Mouse (Mus musculus) T-helper 17 cell (primary cell): ENCODE results near the gene Nudt2.
"Not testable (repeated sequence)": the region's sequence is repeated elsewhere in the genome, so short reads cannot be mapped to it uniquely, and the experiment has no call there.

ENCODE experiments used
- in situ Hi-C, 2 experiments: fragments of 300-600 bp; cut with MboI, MseI; formaldehyde crosslinking; loops; 1 replicate in 1 of 2; 2 replicates in 1 of 2; pipeline ENCODE4 v1.15.1; 2025; ENCODE audit warnings: high pct_unique_total_duplicates in 2 of 2

Gene Nudt2

DNA sequence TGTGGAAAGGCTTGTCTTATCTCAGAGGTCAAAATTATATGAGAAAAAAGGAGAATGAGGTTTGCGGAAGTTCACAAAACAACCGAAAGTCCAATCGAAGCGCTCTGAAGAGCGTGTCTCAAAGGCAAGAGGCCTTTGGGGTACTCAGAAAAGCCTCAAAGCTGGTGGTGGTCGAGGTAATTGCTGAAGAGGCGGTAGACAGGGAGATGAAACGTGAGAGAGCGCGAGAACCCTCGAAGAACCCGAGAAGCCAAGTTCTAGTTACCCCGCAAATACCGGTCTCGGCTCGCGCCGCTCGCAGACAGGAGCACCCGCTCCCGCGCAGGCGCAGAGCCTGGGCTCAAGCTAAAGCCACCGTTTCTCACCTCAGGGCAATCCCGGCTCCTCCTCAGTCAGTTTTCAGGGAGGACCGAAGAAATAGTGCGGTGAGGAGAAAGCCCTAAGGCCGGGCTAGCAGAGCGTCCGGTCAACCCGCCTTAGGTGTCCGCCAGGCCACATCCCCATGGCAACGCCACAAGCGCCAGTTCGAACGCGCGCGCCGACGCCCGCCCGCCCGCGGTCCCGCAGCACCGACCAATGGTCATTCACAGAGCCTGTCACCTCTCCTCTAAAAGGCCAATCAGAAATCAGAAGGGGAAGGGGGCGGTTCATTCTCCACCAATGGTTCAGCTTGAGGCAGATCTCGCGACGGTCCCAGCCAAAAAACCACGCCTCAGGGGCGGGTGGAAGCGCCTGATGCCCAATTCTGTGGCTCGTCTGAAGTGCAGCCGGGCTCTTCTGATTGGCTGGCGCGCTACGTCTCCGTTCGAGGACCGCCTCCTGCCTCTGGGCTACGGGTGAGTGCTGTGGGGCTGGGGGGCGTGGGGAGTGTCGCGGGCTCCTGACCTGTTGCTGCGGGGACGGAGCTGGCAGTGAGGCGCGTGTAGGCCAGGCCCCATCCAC, at the start of gene Nudt2, which contains the start of gene Kif24:
Gene Nudt2, plus strand, starts transcription at position 807 of the 942 bp plus-strand sequence.
Gene Kif24, minus strand, starts transcription at position 543 of the 942 bp plus-strand sequence.
- in situ Hi-C loops, result no loop called here

DNA sequence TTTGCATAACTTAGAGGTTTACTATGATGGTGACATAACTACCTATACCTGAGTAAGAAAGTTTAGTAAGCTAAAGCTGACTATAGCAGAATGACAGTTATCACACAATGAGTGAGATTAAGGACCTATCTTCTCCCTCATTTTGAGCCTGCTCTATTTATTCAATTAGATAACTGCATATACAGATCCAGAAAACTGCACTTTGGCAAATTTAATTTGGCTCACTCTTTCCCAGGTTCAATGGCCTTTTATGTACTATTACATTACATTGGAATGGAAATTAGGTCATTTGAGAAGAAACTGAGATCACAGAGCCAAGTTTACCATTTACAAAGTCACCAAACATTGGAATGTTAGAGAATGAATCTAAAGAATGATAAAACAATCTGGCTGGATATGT, 48.0 kb upstream of the Nudt2 start:
- in situ Hi-C loops, result no loop called here

DNA sequence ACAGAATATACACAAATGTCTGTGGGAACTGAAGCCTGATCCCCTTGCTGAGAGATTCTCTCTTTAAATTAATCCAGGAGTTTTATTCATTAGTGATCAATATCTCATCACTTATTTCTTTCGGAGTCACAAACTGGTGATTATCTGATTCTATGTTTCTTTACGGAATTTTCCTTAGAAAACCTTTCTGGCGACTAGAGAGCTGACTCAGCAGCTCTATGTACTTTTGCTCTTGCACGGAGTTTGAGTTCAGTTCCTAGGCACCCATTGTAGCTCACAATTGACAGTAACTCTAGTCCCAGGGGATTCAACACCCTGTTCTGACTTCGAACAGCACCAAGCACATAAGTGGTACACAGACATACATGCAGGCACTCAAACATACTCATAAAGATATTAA, 26.0 kb upstream of the Nudt2 start:
- in situ Hi-C loops, result no loop called here

DNA sequence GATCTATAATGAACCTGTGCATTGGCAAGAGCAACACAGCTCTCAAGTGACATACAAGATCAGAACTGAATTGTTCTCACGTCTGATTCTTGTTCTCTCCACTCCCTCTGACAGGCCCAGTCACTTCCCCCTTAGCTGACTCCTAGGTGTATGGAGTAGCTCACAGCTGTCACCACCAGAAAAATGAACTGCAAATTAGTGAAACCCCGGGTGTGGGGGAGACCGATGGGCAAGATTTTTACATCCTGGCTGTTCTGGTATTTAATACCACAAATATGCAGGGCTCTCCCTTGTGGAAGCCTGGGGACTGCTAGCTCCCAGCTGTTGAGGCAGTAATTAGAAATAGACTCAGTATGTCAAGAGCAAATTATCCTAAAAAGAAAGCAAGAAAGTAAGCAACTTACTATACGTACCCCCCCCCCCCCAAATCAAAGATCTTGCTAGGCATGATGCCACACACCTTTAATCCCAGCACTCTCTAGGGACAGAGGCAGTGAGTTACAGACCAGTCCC, 22.1 kb upstream of the Nudt2 start:
- in situ Hi-C loops, result no loop called here

DNA sequence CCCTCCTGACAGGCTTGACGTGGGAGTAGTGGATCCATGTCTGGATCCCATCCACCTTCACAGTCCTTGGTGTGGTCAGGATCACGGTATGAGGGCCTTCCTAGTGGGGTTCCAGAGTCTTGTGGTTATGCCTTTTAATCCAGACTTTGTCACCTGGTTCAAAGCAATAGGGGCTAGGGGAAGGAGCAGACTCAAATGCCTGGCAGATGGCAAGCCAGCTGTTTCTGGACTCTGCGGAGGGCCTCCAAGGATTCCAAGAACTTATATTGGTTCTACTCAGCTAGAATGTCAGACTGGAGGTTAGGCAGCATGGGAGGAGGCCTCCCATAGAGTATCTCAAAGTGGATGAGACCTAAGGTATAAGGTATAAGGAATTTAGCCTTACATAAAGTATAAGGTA, 17.4 kb upstream of the Nudt2 start:
- in situ Hi-C loops, result no loop called here

DNA sequence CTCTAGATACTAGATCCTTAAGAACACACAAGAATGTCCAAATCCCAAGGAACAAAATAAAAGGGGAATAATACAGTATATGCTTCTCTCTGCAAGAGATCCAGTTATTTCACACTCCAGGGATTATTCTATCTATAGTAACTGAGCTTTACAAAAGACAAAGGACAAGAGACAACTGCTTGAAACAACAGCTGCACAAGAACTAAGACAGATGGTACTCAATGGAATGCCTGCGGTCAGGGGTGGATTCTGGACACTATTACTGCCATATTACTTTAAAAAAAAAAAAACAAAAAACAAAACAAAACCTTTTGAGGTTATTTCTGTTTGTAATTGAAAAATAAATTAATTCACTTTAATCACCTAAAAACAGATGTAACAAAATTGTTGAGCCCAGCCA, 4.3 kb upstream of the Nudt2 start:
- in situ Hi-C loops, result no loop called here

DNA sequence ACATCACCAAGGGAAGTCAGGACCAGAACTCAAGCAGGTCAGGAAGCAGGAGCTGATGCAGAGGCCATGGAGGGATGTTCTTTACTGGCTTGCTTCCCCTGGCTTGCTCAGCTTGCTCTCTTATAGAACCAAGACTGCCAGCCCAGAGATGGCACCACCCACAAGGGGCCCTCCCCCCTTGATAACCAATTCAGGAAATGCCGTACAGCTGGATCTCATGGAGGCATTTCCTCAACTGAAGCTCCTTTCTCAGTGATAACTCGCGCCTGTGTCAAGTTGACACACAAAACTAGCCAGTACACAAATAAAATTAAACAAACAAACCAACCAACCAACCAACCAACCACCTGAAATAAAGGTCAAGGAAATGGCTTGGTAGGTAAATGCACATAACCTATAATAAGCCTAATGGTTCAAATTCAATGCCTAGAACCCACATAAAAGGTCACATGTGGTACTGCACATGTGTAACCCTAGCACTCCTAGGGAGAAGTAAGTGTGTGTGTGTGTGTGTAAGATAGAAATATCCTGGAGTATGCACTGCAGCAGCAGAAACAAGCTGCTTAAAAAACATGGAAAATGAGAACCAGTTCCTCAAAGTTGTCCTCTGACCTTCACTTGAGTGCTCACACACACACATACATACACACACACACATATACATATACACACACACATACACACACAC, 1.8 kb upstream of the Nudt2 start:
- in situ Hi-C loops, result not testable (repeated sequence)

DNA sequence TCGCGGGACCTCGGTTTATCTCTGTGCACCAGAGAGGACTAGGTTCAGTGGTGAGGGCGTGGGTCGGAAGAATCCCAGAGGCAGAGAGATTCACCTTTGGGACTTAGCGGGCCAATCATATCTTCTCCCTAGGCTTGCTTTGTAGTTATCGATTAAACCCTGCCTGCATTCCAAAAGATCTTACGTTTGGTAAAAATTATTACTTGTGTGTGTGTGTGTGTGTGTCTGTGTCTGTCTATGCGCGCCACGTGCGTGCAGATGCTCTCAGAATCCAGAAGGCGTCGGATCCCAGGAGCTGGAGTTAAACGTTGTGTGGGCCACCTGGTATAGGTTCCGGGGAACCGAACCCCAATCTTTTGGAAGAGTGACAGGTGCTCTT, 325 bp downstream of the Nudt2 start:
- in situ Hi-C loops, result no loop called here

DNA sequence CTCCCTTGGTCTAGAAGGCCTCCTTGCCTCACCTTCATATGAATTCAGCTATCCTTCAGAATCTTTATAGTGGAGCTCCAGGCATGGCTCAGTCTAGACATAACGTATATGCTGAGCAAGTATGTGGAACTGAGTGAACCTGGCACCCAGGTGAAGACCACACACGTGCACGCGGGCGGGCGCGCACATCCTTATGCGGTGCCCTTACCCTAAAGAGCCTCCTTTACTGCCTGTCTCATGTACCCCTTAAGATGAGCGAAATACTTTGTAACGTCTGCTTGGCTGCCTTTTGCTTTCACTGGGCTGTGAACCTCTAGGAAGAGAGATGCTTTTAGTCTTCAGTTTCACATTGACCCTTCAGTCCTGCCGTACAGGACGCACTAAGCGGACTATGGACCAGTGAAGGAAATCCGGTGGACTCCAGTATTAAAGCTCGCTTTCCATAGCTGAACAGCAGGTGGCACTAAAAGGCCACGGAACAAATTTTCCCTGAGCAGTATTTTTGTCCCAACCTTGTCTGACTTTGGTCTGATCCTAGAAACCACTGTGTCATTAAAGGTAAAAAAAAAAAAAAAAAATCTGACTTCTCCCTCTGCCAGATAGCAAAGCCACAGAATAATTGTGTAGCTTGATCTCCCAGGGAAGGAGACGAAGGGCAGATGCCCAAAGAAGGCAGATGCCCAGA, 3.6 kb downstream of the Nudt2 start:
- in situ Hi-C loops, result no loop called here

DNA sequence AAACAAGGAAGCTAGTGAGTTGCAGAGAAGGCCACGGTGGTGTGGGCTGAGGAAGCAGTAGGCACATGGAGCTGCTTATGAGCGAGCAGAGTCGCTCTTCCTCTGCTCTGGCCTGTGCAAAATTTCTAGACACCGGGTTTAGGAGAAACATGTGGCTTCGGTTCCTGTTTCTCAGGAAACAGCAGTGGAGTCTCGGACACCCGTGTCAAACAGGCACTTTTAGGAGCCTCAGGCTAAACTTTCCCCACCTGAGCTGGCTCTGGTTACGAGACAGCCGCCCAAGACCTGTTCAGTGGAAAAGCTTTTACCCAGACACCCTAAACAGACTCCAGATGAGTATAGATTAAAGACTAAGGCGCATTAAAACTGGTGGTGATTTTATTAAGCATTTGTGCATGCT, 4.2 kb downstream of the Nudt2 start:
- in situ Hi-C loops, result no loop called here

DNA sequence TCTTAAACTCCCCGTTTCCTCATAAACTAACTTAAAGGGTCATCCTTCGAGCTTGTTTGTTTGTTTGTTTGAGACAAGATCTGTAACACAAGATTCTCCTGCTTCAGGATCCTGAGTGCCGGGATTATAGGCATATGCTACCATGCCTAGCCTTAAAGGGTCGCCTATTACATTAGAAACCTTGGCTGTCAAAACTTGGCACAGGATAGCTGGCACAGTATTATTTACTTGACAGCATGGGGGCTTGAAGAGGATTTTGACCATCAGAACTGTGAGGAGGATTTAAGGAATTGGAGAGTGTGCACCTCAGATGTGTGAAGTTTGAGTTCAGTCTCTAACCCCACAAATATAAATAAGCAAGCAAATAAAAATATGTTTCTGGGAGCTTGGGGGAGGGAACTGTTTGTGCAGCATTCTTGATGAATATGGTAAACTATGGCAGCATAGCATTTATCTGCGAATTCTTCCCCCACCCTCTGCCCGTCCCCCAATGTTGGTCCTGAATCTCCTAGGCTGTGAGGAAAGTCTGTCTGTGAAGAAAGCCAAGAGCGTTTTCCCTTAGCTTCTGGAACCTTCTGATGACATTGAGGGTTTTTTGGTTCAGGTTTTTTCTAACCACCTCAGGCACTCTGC, 5.2 kb downstream of the Nudt2 start:
- in situ Hi-C loops, result no loop called here

DNA sequence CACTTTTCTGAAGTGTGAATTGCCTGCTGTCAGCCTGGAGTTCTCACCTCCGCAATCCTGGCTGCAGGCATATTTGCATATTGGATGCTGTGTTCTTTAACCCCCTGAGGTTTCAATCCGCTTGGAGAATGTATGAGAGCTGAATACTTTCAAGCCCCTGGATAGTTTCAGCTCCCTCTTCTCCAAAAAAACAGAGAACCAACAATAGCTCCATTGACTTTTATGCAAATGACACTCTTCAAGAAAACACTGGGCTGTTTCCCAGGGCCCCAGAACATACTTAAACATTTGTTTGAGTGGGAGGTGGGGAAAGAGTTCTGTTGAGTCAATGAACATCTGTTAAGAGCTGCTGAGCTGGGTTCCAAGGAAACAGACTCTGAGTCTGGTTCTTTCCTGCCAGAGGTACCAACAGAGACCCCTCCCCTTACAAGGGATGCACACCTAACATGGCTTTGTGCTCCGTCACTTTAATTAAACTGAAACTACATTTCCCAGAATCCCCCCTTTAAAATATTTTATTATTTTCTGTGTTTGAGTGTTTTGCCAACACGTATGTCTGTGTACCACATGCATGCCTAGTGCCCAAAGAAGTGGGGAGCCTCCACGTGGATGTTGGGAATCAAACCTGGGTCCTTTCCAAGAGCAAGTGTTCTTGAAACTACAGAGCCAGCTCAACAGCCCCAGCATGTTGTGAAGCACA, 5.9 kb downstream of the Nudt2 start:
- in situ Hi-C loops, result no loop called here

DNA sequence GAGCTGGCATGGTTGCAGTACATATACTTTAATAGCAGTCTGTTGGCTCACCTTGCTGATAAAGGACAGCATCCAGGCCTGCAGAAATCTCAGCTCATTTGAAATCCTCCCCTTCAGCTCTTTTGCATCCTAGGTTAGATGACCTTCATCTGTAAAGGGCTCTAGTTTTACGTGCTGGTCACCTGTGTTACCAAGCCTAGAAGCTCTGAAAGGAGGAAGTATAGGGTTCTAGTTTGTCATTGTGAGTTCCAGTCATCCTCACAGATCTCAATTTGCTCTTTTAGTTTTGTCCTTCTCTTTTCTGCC, 6.4 kb downstream of the Nudt2 start:
- in situ Hi-C loops, result no loop called here

DNA sequence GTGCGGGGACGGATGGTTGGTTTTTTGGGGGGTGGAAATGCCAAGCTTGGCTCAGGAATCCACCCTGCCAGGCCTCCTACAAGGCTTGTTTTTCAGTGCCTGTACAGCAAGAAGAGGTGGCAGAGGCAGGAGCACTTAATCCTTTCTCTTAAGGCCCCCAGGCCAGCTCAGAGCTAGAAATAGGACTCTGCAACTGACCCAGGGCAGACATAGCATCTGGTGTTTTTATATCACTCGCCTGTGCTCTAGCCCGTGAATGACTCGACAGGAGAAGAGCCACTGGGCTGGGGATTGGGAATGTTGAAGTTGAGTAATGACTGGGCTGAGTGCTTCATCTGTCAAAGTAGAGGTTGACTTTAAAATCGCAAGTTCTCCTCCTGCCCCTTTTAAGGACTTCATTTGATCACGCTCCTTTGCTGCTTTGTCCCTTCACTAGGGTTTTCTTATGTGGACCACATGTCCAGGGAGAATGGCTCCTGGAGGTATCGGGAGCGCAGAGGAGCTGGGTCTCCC, 12.8 kb downstream of the Nudt2 start:
- in situ Hi-C loops, result no loop called here

DNA sequence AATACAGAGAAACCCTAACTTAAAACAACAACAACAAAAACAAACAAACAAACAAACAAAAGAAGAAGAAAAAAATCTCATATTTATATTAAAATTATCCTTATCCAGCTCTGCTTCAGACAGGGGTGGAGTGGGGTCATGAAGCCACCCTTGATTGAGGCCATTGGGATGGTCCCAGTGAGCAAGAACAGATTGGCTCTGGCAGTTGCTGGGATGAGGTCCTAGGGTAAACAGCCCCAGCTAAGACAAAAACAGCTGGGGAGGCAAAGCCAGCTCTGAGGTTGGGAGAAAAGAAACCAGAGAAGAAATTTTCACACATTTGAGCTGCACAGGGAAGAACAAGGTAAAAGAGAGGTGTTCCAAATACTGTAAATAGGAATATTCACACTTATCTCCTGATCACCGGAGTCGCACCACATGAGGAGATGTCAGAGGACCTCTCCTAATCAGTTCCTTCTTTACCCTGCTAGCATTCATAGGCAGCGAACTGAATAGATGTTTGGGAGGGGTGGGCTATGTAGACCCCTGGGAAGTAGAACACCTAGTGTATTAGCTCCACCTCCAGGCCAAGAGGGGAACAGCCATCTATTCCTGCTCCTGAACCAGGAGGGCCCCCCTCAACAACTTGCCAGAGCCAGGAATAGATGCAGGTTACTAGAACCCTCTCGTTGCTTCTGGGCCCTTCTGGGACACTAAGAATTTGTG, 14.0 kb downstream of the Nudt2 start:
- in situ Hi-C loops, result no loop called here

DNA sequence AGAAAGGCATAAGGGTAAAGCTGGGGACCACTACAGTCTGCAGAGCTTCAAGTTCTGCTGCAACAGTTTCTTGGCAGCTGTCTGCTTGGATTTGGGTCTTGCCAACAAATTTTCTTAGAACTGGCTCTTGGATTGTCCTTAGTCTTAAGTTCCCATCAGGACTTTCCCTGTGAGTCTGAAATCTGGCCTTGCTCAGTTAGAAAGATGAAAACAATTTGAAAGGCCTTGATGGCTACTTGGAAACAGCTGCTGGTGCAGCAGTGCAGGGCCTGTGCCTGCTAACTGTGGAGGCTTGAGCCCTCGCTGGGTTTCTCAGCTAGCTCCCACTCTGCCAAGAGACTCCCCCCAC, 14.5 kb downstream of the Nudt2 start:
- in situ Hi-C loops, result no loop called here

DNA sequence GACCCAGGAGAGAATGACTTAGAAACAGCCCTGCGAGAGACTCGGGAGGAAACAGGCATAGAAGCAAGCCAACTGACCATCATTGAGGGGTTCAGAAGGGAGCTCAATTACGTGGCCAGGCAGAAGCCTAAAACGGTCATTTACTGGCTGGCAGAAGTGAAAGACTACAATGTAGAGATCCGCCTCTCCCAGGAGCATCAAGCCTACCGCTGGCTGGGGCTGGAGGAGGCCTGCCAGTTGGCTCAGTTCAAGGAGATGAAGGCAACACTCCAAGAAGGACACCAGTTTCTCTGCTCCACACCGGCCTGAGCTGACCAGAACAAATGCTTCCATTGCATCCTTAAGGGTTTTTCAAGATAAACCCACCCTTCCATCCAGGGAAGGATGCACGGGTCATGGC, 15.3 kb downstream of the Nudt2 start:
- in situ Hi-C loops, result no loop called here

DNA sequence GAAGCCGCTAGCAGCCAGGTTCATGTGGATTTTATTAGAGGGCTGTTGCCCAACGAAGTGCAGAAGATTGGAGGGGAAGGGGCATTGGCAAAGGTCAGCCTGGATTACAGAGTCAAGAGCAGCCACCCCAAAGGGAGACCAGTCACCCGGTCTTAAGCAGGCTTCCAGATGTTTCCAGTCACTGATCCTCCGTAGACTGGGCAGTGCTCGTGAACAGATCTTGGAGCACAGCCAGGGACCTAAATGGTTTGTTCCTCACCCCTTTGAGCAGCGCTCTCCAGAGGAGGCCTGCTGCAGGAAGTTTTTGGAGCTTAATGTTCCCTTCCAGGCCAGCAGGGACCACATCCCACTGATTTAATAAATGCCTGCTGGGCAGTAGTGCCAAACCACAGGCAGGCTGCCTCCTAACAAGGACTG, 16.7 kb downstream of the Nudt2 start:
- in situ Hi-C loops, result no loop called here

DNA sequence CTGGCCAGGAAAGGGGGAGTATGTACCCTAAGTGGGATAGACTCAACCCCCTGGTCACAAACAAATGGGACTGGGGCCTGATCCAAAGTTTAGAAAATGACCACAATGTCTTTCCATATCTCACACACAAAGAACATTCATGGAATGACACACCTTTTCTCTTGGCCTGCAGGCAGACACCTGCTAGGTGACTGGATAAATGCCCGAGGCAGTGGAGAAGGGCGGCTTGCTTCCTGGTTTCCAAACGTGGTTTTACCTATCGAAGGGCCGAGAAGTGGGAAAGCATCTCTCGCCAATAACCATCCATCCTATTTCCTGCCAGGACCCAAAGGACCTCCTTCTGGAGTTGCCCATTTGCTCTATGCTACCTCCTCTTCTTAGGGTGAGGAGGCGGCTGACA, 28.0 kb downstream of the Nudt2 start:
- in situ Hi-C loops, result no loop called here

DNA sequence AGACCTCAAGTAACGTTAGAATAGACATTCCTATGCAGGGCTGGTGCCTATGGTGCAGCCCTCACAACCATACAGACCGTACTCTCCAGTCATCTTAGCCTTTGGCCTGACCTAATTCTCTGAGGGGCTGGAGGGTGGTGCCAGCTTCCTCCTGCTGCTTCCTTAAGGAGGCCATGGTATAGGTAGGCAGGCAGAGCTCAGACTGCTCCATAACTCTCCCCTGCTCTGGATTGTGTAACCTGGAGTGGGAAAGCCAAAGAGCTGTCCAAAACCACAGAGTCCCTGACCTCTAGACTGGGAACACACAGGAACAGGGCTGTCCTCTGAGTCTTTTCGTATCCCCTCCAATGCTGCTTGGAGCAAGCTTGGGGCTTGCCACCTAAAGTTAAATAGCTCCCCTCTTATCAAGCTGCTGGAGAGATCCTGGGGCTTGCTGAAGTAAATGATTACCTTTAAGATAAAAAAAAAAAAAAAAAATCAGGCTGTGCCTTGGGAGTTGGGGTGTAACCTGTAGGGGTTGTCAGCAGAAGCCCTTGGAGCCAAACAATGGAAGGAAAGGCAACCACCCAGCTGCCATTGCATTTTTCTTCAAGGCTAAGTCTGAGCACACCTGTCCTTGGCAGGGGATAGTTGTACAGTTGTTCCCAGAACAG, 28.6 kb downstream of the Nudt2 start:
- in situ Hi-C loops, result no loop called here
